Mouse (Mus musculus): Measurements from ENCODE around the gene Lalba.
A peak's percentile ranks its signal among the peaks of the same experiment; 100 is the strongest.
"Not testable (repeated sequence)": the region's sequence is repeated elsewhere in the genome, so short reads cannot be mapped to it uniquely, and the experiment has no call there.

Gene Lalba

GRCm38 (mm10) chr15:98482701-98483100 lies at the start of gene Lalba:
TSS of gene Lalba (minus strand) at chr15:98482721.
- DNase-seq (ENCODE audit: low spot score) = no peak

- no peak for DNase-seq (ENCODE audit: low spot score)
Observed at GRCm38 (mm10) chr15:98532281-98532680, 49.8 kb upstream of the Lalba start.

GRCm38 (mm10) chr15:98528066-98528563 lies 45.6 kb upstream of the Lalba start:
- DNase-seq (ENCODE audit: low spot score) = no peak

GRCm38 (mm10) chr15:98527056-98527771 lies 44.7 kb upstream of the Lalba start:
- DNase-seq (ENCODE audit: low spot score) = no peak

- DNase-seq (ENCODE audit: low spot score) = no peak
Observed at GRCm38 (mm10) chr15:98526057-98526456, 43.5 kb upstream of the Lalba start.

- DNase-seq (ENCODE audit: low spot score) = no peak
Observed at GRCm38 (mm10) chr15:98521245-98521644, 38.7 kb upstream of the Lalba start.

GRCm38 (mm10) chr15:98517380-98518355 lies 35.1 kb upstream of the Lalba start:
- DNase-seq (ENCODE audit: low spot score) = no peak

GRCm38 (mm10) chr15:98514845-98515244 lies 32.3 kb upstream of the Lalba start:
- DNase-seq (ENCODE audit: low spot score) = not testable (repeated sequence)

- no peak for DNase-seq (ENCODE audit: low spot score)
Observed at GRCm38 (mm10) chr15:98514146-98514545, 31.6 kb upstream of the Lalba start.

GRCm38 (mm10) chr15:98513676-98514075 lies 31.2 kb upstream of the Lalba start:
- DNase-seq (ENCODE audit: low spot score) = not testable (repeated sequence)

GRCm38 (mm10) chr15:98512799-98513321 lies 30.3 kb upstream of the Lalba start:
- no peak for DNase-seq (ENCODE audit: low spot score)

GRCm38 (mm10) chr15:98512232-98512631 lies 29.7 kb upstream of the Lalba start:
- no peak for DNase-seq (ENCODE audit: low spot score)

GRCm38 (mm10) chr15:98511386-98511928 lies 28.9 kb upstream of the Lalba start:
- DNase-seq (ENCODE audit: low spot score) = no peak

- peak; percentile 64 for DNase-seq (ENCODE audit: low spot score)
Observed at GRCm38 (mm10) chr15:98510438-98511385, 28.2 kb upstream of the Lalba start.

GRCm38 (mm10) chr15:98509387-98509786 lies 26.9 kb upstream of the Lalba start:
- no peak for DNase-seq (ENCODE audit: low spot score)

- DNase-seq (ENCODE audit: low spot score) = no peak
Observed at GRCm38 (mm10) chr15:98507321-98507720, 24.8 kb upstream of the Lalba start.

- no peak for DNase-seq (ENCODE audit: low spot score)
Observed at GRCm38 (mm10) chr15:98506253-98506957, 23.9 kb upstream of the Lalba start.

GRCm38 (mm10) chr15:98504514-98504913 lies 22.0 kb upstream of the Lalba start:
- peak; percentile 74 for DNase-seq (ENCODE audit: low spot score)

GRCm38 (mm10) chr15:98503317-98503716 lies 20.8 kb upstream of the Lalba start:
- DNase-seq (ENCODE audit: low spot score) = no peak

GRCm38 (mm10) chr15:98497631-98498030 lies 15.1 kb upstream of the Lalba start:
- DNase-seq (ENCODE audit: low spot score) = no peak

Measured in testis, postnatal 14 days (tissue).